Mouse (Mus musculus) kidney, postnatal 0 days (tissue): ENCODE data around the gene Tmem201. TPM values are rescaled to one million over a fixed set of nuclear protein-coding genes. Genes with fewer than 3 reads are reported as not detected.
A peak's percentile ranks its signal among the peaks of the same experiment; 100 is the strongest.

ENCODE experiments used
- ATAC-seq: fragments of 200-750 bp; cut with Nextera tagmentation; replicated peaks from 2 replicates; pipeline ENCODE4 v1.8.0; 2017; ENCODE audit warnings: low read depth, moderate number of reproducible peaks, moderate TSS enrichment, moderate library complexity; ENCODE audit not compliant: low FRiP score
- DNase-seq: peaks from one replicate; pipeline ENCODE4 v3.0.0-alpha.2; 2016; ENCODE audit warnings: low spot score
- H3K27ac ChIP-seq: fragments of 300-500 bp; sonication (generic); 2 replicates; pipeline ENCODE4 v1.5.1; 2014; ENCODE audit warnings: mild to moderate bottlenecking
- H3K27me3 ChIP-seq: fragments of 300-500 bp; sonication (generic); 2 replicates; pipeline ENCODE4 v1.6.1; 2014; ENCODE audit warnings: low read length, mixed read lengths; ENCODE audit not compliant: insufficient read depth
- H3K36me3 ChIP-seq: fragments of 300-500 bp; sonication (generic); 2 replicates; pipeline ENCODE4 v1.6.1; 2014; ENCODE audit warnings: low read length, mixed read lengths; ENCODE audit not compliant: insufficient read depth
- H3K4me1 ChIP-seq: fragments of 300-500 bp; sonication (generic); replicated peaks from 2 replicates; pipeline ENCODE4 v1.6.1; 2014; ENCODE audit warnings: antibody characterized with exemption, low read length, mixed read lengths; ENCODE audit not compliant: insufficient read depth
- H3K4me2 ChIP-seq: fragments of 300-500 bp; sonication (generic); 2 replicates; pipeline ENCODE4 v1.6.1; 2014; ENCODE audit warnings: mild to moderate bottlenecking, low read length, moderate library complexity, mixed read lengths
- H3K4me3 ChIP-seq: fragments of 300-500 bp; sonication (generic); replicated peaks from 2 replicates; pipeline ENCODE4 v1.5.1; 2014; ENCODE audit warnings: low read depth, low read length
- H3K9ac ChIP-seq: fragments of 300-500 bp; sonication (generic); 2 replicates; pipeline ENCODE4 v1.6.1; 2014; ENCODE audit warnings: low read depth, low read length
- H3K9me3 ChIP-seq: fragments of 300-500 bp; sonication (generic); replicated peaks from 2 replicates; pipeline ENCODE4 v1.6.1; 2016; ENCODE audit warnings: low read length, inconsistent platforms, mixed read lengths
- CTCF ChIP-seq: IDR thresholded peaks from 2 replicates; pipeline ENCODE4 v1.5.1; 2016; ENCODE audit warnings: antibody characterized with exemption, low read depth, mild to moderate bottlenecking, moderate library complexity
- WGBS: fragments of 180-500 bp; shearing (Covaris S2); extraction: QIAGEN DNeasy Blood & Tissue Kit; methylation state at CpG from one replicate; pipeline ENCODE4 v1.1.7; 2014; 5-methylcytosine and 5-hydroxymethylcytosine counted together
- polyA plus RNA-seq: library from polyadenylated mRNA; unstranded; fragments of >200 nt; fragmentation: Nextera tagmentation; extraction: Ambion mirVana; gene quantifications from 2 replicates; pipeline ENCODE4 v1.2.1, GENCODE M21; 2015

Tmem201 gene
- polyA plus RNA-seq, 1 experiment from 2014 or later = 22.3 TPM

GRCm38 (mm10) chr4:149701426-149702209, 36.2 kb downstream of the Tmem201 start:
- no peaks in the 10 kb centered on the region for H3K9me3 ChIP-seq
- no peak overlapping the region for H3K4me3 ChIP-seq
- no peaks in the 10 kb centered on the region for H3K27me3 ChIP-seq
- WGBS = 64% methylated on average over 18 of the region's 18 CpGs
- DNase-seq = no peak
- H3K27ac ChIP-seq = no peak overlapping the region
- H3K4me1 ChIP-seq = peaks cover 10% of the 10 kb centered on the region
- H3K36me3 ChIP-seq = no peaks in the 10 kb centered on the region
- ATAC-seq = no peak
- no peak overlapping the region for H3K9ac ChIP-seq
- TF ChIP-seq CTCF = no peak
- H3K4me2 ChIP-seq = no peak overlapping the region

- TF ChIP-seq CTCF = no peak
- ATAC-seq = no peak
- 89% methylated on average over 4 of the region's 4 CpGs for WGBS
- Histone ChIP-seq H3K27me3 (no peaks in the 10 kb centered on the region), H3K4me3 (no peak overlapping the region), H3K27ac (no peak overlapping the region), H3K36me3 (no peaks in the 10 kb centered on the region), H3K4me2 (no peak overlapping the region), H3K4me1 (peaks cover 14% of the 10 kb centered on the region), H3K9ac (no peak overlapping the region), H3K9me3 (no peaks in the 10 kb centered on the region)
- no peak for DNase-seq
Measured at GRCm38 (mm10) chr4:149699953-149700352, 37.9 kb downstream of the Tmem201 start.

DNA sequence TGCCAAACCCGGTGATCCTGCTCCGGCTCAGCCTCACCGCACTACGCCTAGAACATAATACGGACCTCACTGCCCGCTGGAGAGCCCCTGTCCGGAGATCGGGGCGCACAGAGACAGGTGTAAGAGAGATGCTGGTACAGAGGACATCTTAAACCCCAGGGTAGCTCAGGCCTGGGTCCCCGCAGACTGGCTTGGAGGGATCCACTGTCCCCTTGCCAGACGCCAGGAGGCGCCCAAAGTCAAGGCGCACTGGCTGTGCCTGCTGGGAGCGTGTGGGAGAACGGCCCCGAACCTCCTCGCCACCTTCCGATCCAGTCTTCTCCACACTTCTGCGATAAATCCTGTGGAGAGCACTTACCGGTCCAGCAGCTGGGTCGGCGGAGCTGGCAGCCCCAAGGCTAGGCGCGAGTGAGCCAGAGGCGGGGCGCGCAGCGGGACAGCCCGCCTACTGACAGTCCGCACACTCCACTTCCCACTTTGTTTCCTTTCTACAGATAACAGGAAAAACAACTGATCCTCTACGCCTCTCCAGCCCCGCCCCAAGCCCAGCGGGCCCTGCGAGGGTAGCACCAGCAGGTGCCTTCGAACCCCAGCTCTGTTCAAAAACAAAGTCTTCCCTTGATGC, 39.5 kb downstream of the Tmem201 start:
- ATAC-seq (peak; percentile 55; the same call in 1 of the 2 replicates), DNase-seq (peak; percentile 78)
- WGBS = under 1% methylated on average over 35 of the region's 35 CpGs
- Histone ChIP-seq H3K27me3 (no peaks in the 10 kb centered on the region), H3K27ac (peak overlapping the region; percentile 31; the same call in 1 of the 2 replicates), H3K9ac (peak overlapping the region; percentile 50), H3K4me3 (peak overlapping the region; percentile 38), H3K36me3 (no peaks in the 10 kb centered on the region), H3K4me1 (peaks cover 14% of the 10 kb centered on the region), H3K9me3 (no peaks in the 10 kb centered on the region), H3K4me2 (peak overlapping the region; percentile 65)
- peak; percentile 73 for TF ChIP-seq CTCF

GRCm38 (mm10) chr4:149697506-149698196, 40.2 kb downstream of the Tmem201 start:
- H3K9ac ChIP-seq = peak overlapping the region; percentile 50
- no peaks in the 10 kb centered on the region for H3K9me3 ChIP-seq
- peak overlapping the region; percentile 38 for H3K4me3 ChIP-seq
- no peak for ATAC-seq
- H3K4me2 ChIP-seq = peak overlapping the region; percentile 65
- H3K36me3 ChIP-seq = no peaks in the 10 kb centered on the region
- H3K27me3 ChIP-seq = no peaks in the 10 kb centered on the region
- 21% methylated on average over 15 of the region's 15 CpGs for WGBS
- H3K4me1 ChIP-seq = peaks cover 11% of the 10 kb centered on the region
- peak overlapping the region; percentile 31; the same call in 1 of the 2 replicates for H3K27ac ChIP-seq
- no peak for TF ChIP-seq CTCF
- DNase-seq = peak; percentile 48

- Histone ChIP-seq H3K27me3 (no peaks in the 10 kb centered on the region), H3K36me3 (no peaks in the 10 kb centered on the region), H3K9ac (peak overlapping the region; percentile 38; the same call in 1 of the 2 replicates), H3K4me3 (no peak overlapping the region), H3K9me3 (no peaks in the 10 kb centered on the region), H3K27ac (no peak overlapping the region), H3K4me1 (peaks cover 8% of the 10 kb centered on the region; the same call in 1 of the 2 replicates), H3K4me2 (no peak overlapping the region)
- DNase-seq (peak; percentile 66), ATAC-seq (peak; percentile 78)
- WGBS = 34% methylated on average over 16 of the region's 16 CpGs
- TF ChIP-seq CTCF = peak; percentile 36; the same call in 1 of the 2 replicates
Measured at GRCm38 (mm10) chr4:149696189-149696971, 41.5 kb downstream of the Tmem201 start.
